Mouse (Mus musculus) hindbrain, embryonic 12.5 days (tissue): ENCODE measurements around the gene Foxl1. TPM values are rescaled to one million over a fixed set of nuclear protein-coding genes. Genes with fewer than 3 reads are reported as not detected.
A peak's percentile ranks its signal among the peaks of the same experiment; 100 is the strongest.
"Not testable (repeated sequence)": the region's sequence is repeated elsewhere in the genome, so short reads cannot be mapped to it uniquely, and the experiment has no call there.

ENCODE experiments used
- ATAC-seq: fragments of 200-750 bp; cut with Nextera tagmentation; 2 replicates; pipeline ENCODE4 v1.8.0; 2017; ENCODE audit warnings: moderate TSS enrichment; ENCODE audit not compliant: low FRiP score
- H3K27ac ChIP-seq: fragments of 300-500 bp; sonication (generic); 2 replicates; pipeline ENCODE4 v1.5.1; 2016; ENCODE audit warnings: mild to moderate bottlenecking
- H3K27me3 ChIP-seq: fragments of 300-500 bp; sonication (generic); 2 replicates; pipeline ENCODE4 v1.6.1; 2016; ENCODE audit warnings: mild to moderate bottlenecking
- H3K36me3 ChIP-seq: fragments of 300-500 bp; sonication (generic); 2 replicates; pipeline ENCODE4 v1.6.1; 2016; ENCODE audit warnings: mild to moderate bottlenecking
- H3K4me1 ChIP-seq: fragments of 300-500 bp; sonication (generic); 2 replicates; pipeline ENCODE4 v1.6.1; 2016
- H3K4me2 ChIP-seq: fragments of 300-500 bp; sonication (generic); replicated peaks from 2 replicates; pipeline ENCODE4 v1.6.1; 2016; ENCODE audit warnings: mild to moderate bottlenecking
- H3K4me3 ChIP-seq: fragments of 300-500 bp; sonication (generic); 2 replicates; pipeline ENCODE4 v1.5.1; 2016; ENCODE audit warnings: mild to moderate bottlenecking
- H3K9ac ChIP-seq: fragments of 300-500 bp; sonication (generic); 2 replicates; pipeline ENCODE4 v1.6.1; 2016; ENCODE audit warnings: mild to moderate bottlenecking, moderate library complexity
- H3K9me3 ChIP-seq: fragments of 300-500 bp; sonication (generic); replicated peaks from 2 replicates; pipeline ENCODE4 v1.6.1; 2016; ENCODE audit warnings: mild to moderate bottlenecking
- WGBS: fragments of 180-500 bp; shearing (Covaris S2); methylation state at CpG from one replicate; pipeline ENCODE4 v1.1.7; 2016; 5-methylcytosine and 5-hydroxymethylcytosine counted together
- polyA plus RNA-seq: library from polyadenylated mRNA; unstranded; fragments of >200 nt; fragmentation: Nextera tagmentation; extraction: Ambion mirVana; gene quantifications from 2 replicates; pipeline ENCODE4 v1.2.1, GENCODE M21; 2016

Foxl1 gene
- polyA plus RNA-seq, 1 experiment from 2014 or later = 1.8 TPM

GRCm38 (mm10) chr8:121130522-121130921, 2.8 kb downstream of the Foxl1 start:
- Histone ChIP-seq H3K4me3 (no peak overlapping the region), H3K36me3 (no peaks in the 10 kb centered on the region), H3K27me3 (peaks cover 82% of the 10 kb centered on the region), H3K9ac (no peak overlapping the region), H3K4me1 (peaks cover 19% of the 10 kb centered on the region), H3K4me2 (no peak overlapping the region), H3K9me3 (no peaks in the 10 kb centered on the region), H3K27ac (no peak overlapping the region)
- no peak for ATAC-seq
- 36% methylated on average over 5 of the region's 5 CpGs for WGBS

DNA sequence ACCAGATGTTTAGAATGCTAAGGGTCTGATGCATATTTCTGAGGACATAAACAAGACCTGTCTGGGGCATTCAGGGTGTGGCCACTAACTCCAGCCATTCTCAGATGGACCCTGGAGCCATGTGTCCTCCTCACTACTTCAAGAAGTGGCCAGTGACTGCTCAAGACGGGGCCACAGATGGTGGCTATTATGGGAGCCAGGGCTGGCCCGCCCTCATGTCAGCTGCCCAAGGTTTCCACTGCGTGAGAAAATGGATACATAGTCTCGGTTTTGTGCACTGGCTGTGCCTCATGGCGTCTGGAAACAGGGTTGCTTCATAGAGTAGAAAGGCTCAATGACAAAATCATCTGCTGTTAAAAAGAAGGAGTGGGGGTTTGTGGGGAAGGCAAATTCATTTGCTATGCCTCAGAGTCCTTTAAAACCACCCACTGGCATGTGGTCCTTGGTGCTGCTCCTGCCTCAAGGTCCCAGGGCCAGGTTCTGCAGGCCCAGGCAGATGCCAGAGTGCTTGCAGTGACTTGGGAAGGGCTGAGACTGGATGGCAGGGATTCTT, 5.3 kb downstream of the Foxl1 start:
- Histone ChIP-seq H3K4me1 (peaks cover 11% of the 10 kb centered on the region), H3K4me3 (no peak overlapping the region), H3K4me2 (no peak overlapping the region), H3K27ac (no peak overlapping the region), H3K36me3 (no peaks in the 10 kb centered on the region), H3K27me3 (peaks cover 57% of the 10 kb centered on the region), H3K9me3 (0 out of 2 replicates have a peak, but pooled peaks cover 8% of the 10 kb centered on the region), H3K9ac (no peak overlapping the region)
- 61% methylated on average over 5 of the region's 5 CpGs for WGBS
- no peak for ATAC-seq

DNA sequence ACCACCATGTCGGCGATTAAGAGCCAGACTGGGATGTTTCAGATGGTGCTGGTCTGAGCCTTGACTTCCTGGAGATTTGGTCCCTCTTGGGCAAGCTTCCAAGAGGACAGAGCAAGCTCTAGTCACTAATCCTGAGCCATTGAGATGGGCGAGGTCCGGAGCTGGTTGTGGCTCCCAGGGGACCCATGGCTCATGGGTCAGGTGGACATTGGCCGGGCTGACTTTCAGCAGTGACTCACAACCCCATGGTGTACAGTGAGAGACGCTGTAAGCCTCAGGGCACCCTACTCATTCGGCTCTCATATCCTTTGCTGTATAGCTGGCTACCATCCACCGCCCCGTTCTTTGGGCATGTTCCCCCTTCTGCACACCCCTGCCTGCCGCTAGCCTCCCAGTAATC, 6.4 kb downstream of the Foxl1 start:
- Histone ChIP-seq H3K36me3 (no peaks in the 10 kb centered on the region), H3K27me3 (peaks cover 46% of the 10 kb centered on the region), H3K4me3 (no peak overlapping the region), H3K9me3 (peaks cover 13% of the 10 kb centered on the region; the same call in 1 of the 2 replicates), H3K4me1 (peaks cover under 1% of the 10 kb centered on the region; the same call in 1 of the 2 replicates), H3K27ac (no peak overlapping the region), H3K4me2 (no peak overlapping the region), H3K9ac (no peak overlapping the region)
- 92% methylated on average over 10 of the region's 10 CpGs for WGBS
- ATAC-seq = no peak

- WGBS = 88% methylated on average over 11 of the region's 11 CpGs
- Histone ChIP-seq H3K9ac (no peak overlapping the region), H3K27me3 (peaks cover 42% of the 10 kb centered on the region)
Measured at GRCm38 (mm10) chr8:121134512-121134911, 6.8 kb downstream of the Foxl1 start.

DNA sequence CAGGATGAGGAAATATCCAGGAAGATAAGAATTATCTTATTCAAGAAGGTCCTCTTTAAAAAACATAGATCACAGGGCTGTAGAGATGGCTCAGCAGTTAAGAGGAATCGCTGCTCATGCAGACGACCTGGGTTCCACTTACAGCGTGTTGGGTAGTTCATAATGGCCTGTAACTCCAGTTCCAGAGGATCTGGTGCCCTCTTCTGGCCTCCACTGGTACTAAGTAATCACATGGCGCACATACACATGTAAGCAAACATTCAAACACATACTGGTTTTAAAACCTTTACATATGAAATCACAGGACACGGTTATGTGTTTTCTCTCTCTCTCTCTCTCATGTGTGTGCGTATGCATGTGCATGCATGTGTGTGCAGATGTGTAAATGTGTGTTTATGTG, 9.1 kb downstream of the Foxl1 start:
- no peak overlapping the region for H3K9ac ChIP-seq
- H3K4me3 ChIP-seq = no peak overlapping the region
- H3K9me3 ChIP-seq = peaks cover 13% of the 10 kb centered on the region; the same call in 1 of the 2 replicates
- H3K4me1 ChIP-seq = no peaks in the 10 kb centered on the region
- ATAC-seq = no peak
- H3K27me3 ChIP-seq = peaks cover 23% of the 10 kb centered on the region
- no peak overlapping the region for H3K27ac ChIP-seq
- no peak overlapping the region for H3K4me2 ChIP-seq
- 90% methylated on average over 6 of the region's 6 CpGs for WGBS
- H3K36me3 ChIP-seq = no peaks in the 10 kb centered on the region

More at GRCm38 (mm10) chr8:121134512-121134911, 6.8 kb downstream of the Foxl1 start:
- Histone ChIP-seq H3K4me1 (no peaks in the 10 kb centered on the region), H3K27ac (no peak overlapping the region), H3K4me2 (no peak overlapping the region), H3K9me3 (peaks cover 13% of the 10 kb centered on the region; the same call in 1 of the 2 replicates), H3K36me3 (no peaks in the 10 kb centered on the region), H3K4me3 (no peak overlapping the region)
- ATAC-seq = no peak

GRCm38 (mm10) chr8:121145457-121146134, 17.9 kb downstream of the Foxl1 start:
- H3K4me2 ChIP-seq, ATAC-seq, H3K4me3 ChIP-seq, H3K4me1 ChIP-seq, H3K9ac ChIP-seq, H3K9me3 ChIP-seq, H3K36me3 ChIP-seq, H3K27ac ChIP-seq: not testable (repeated sequence)
- H3K27me3 ChIP-seq = peaks cover 21% of the 10 kb centered on the region
- 82% methylated on average over 5 of the region's 6 CpGs for WGBS

- H3K9me3 ChIP-seq = no peaks in the 10 kb centered on the region
- no peak overlapping the region for H3K9ac ChIP-seq
- WGBS = 39% methylated on average over 8 of the region's 8 CpGs
- 0 out of 2 replicates have a peak, but pooled peaks cover 2% of the 10 kb centered on the region for H3K4me1 ChIP-seq
- peaks cover 18% of the 10 kb centered on the region for H3K27me3 ChIP-seq
- no peaks in the 10 kb centered on the region for H3K36me3 ChIP-seq
- no peak for ATAC-seq
- no peak overlapping the region for H3K4me3 ChIP-seq
- H3K27ac ChIP-seq = no peak overlapping the region
- H3K4me2 ChIP-seq = no peak overlapping the region
Measured at GRCm38 (mm10) chr8:121148573-121149083, 20.9 kb downstream of the Foxl1 start.

GRCm38 (mm10) chr8:121152394-121152793, 24.7 kb downstream of the Foxl1 start:
- H3K4me3 ChIP-seq = no peak overlapping the region
- H3K27me3 ChIP-seq = peaks cover 12% of the 10 kb centered on the region
- no peaks in the 10 kb centered on the region for H3K36me3 ChIP-seq
- no peaks in the 10 kb centered on the region for H3K9me3 ChIP-seq
- no peak overlapping the region for H3K9ac ChIP-seq
- H3K4me1 ChIP-seq = 0 out of 2 replicates have a peak, but pooled peaks cover 2% of the 10 kb centered on the region
- WGBS = 60% methylated on average over 12 of the region's 12 CpGs
- H3K4me2 ChIP-seq = no peak overlapping the region
- H3K27ac ChIP-seq = no peak overlapping the region
- no peak for ATAC-seq

DNA sequence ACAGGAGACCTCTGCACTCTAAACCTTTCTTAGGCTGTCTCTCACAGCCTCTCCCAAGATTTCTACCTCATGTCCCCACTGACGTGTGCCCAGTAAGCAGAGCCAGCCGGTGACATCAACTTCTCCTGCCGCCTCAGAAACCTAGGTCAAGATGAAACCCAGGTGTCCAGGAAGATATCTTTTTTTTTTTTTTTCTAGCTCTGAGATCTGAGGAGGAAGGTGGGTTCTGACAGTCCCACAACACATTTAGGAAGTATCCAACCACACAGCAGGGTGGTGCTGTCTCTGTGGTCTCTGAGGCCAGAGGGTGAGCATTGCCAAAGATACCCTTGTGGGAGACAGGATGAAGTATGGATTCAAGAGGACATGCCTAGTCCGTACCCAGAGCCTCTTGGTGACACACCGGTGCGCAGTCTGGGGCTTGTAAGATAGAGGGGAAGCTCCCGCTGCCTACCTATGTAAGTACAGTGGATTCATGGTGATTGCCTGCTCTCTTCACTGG, 29.3 kb downstream of the Foxl1 start:
- Histone ChIP-seq H3K9me3 (no peaks in the 10 kb centered on the region), H3K27ac (no peak overlapping the region), H3K4me3 (no peak overlapping the region), H3K4me1 (no peaks in the 10 kb centered on the region), H3K36me3 (no peaks in the 10 kb centered on the region), H3K4me2 (no peak overlapping the region), H3K9ac (no peak overlapping the region), H3K27me3 (no peaks in the 10 kb centered on the region; the same call in none of the 2 replicates)
- ATAC-seq = no peak
- WGBS = 88% methylated on average over 7 of the region's 7 CpGs

GRCm38 (mm10) chr8:121158812-121159211, 31.1 kb downstream of the Foxl1 start:
- 81% methylated on average over 13 of the region's 13 CpGs for WGBS
- no peaks in the 10 kb centered on the region for H3K36me3 ChIP-seq
- no peaks in the 10 kb centered on the region for H3K4me1 ChIP-seq
- H3K4me3 ChIP-seq = no peak overlapping the region
- H3K27me3 ChIP-seq = no peaks in the 10 kb centered on the region; the same call in 1 of the 2 replicates
- no peaks in the 10 kb centered on the region for H3K9me3 ChIP-seq
- no peak overlapping the region for H3K4me2 ChIP-seq
- H3K27ac ChIP-seq = no peak overlapping the region
- 0 out of 2 replicates have a peak overlapping the region, but pooled peaks have one; percentile 15 for H3K9ac ChIP-seq
- ATAC-seq = no peak

DNA sequence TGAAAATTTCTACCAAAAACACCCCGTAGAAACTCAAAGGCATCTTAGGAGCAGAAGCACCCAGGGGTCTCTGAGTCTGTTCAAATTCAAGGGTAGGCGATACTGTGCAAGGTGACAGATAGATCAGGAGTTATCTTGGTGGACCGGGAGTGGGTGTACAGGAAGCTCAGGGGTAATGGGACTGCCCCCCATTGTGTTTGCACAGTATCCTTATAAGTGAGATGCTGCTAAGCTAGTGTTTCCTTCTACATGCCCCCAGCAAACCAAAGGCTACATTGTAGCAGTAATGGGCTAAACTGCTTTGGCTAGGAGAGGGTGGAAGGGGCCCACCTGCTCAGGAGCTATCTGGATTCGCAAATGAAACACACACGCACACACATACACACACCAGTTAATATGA, 33.7 kb downstream of the Foxl1 start:
- 93% methylated on average over 5 of the region's 5 CpGs for WGBS
- no peak for ATAC-seq
- Histone ChIP-seq H3K4me3 (no peak overlapping the region), H3K9ac (no peak overlapping the region), H3K4me2 (no peak overlapping the region), H3K36me3 (no peaks in the 10 kb centered on the region), H3K27ac (no peak overlapping the region), H3K4me1 (peaks cover 7% of the 10 kb centered on the region; the same call in 1 of the 2 replicates), H3K9me3 (no peaks in the 10 kb centered on the region), H3K27me3 (no peaks in the 10 kb centered on the region)

GRCm38 (mm10) chr8:121162413-121162812, 34.7 kb downstream of the Foxl1 start:
- H3K9me3 ChIP-seq = no peaks in the 10 kb centered on the region
- H3K4me2 ChIP-seq = no peak overlapping the region
- no peaks in the 10 kb centered on the region for H3K36me3 ChIP-seq
- no peak overlapping the region for H3K4me3 ChIP-seq
- H3K27ac ChIP-seq = no peak overlapping the region
- peaks cover 7% of the 10 kb centered on the region; the same call in 1 of the 2 replicates for H3K4me1 ChIP-seq
- no peaks in the 10 kb centered on the region for H3K27me3 ChIP-seq
- WGBS = 74% methylated on average over 4 of the region's 4 CpGs
- H3K9ac ChIP-seq = no peak overlapping the region
- ATAC-seq = no peak
